Comparison of ENCODE assay signal across 10 mouse cellular contexts in genomic region chr5:42412296-42412695, GRCm38 (mm10).
DNase-seq lines count a peak whose midpoint lies in the region; ATAC-seq lines count a peak whose summit lies in the region.
"Had no signal": no experiment of that assay in that cellular context is flagged by ENCODE, and none has a peak within 500 bp of the region (broad histone marks: within the 10 kb centered on the region; RNA-seq: fewer than 3 reads in every experiment).

No protein-coding gene starts in this region.

- ATAC-seq in hindbrain, embryonic 14.5 days (ENCODE audit: low FRiP score) = no peak
- ATAC-seq in hindbrain, embryonic 12.5 days (ENCODE audit: low FRiP score) = no peak
- ATAC-seq in megakaryocyte, adult 5-6 weeks (ENCODE audit: poor library complexity, severe bottlenecking) = no peak

- H3K4me1 ChIP-seq in hindbrain, embryonic 14.5 days (replicated peaks; ENCODE audit: control insufficient read depth, insufficient read depth, low read length) = no peaks in the 10 kb centered on the region
- no peaks in the 10 kb centered on the region for H3K4me1 ChIP-seq in hindbrain, embryonic 12.5 days
- H3K4me1 ChIP-seq: megakaryocyte, embryonic 14.5 days had no signal

- H3K4me2 ChIP-seq in hindbrain, embryonic 14.5 days (replicated peaks) = no peak overlapping the region
- no peak overlapping the region for H3K4me2 ChIP-seq in hindbrain, embryonic 12.5 days (replicated peaks)

- no peaks in the 10 kb centered on the region for H3K9me3 ChIP-seq in hindbrain, embryonic 14.5 days (ENCODE audit: control insufficient read depth, low read length)
- no peaks in the 10 kb centered on the region for H3K9me3 ChIP-seq in hindbrain, embryonic 12.5 days (replicated peaks)
- H3K9me3 ChIP-seq: megakaryocyte, embryonic 14.5 days had no signal

- no peaks in the 10 kb centered on the region for H3K36me3 ChIP-seq in hindbrain, embryonic 14.5 days (replicated peaks; ENCODE audit: control insufficient read depth, insufficient read depth)
- no peaks in the 10 kb centered on the region for H3K36me3 ChIP-seq in hindbrain, embryonic 12.5 days

- 22% methylated on average over 1 of the region's 1 CpGs for WGBS in hindbrain, embryonic 14.5 days
- WGBS in hindbrain, embryonic 12.5 days = 29% methylated on average over 1 of the region's 1 CpGs

- no peaks in the 10 kb centered on the region for H3K27me3 ChIP-seq in hindbrain, embryonic 14.5 days (ENCODE audit: control insufficient read depth, insufficient read depth, low read length)
- H3K27me3 ChIP-seq in hindbrain, embryonic 12.5 days = no peaks in the 10 kb centered on the region
- H3K27me3 ChIP-seq: megakaryocyte, embryonic 14.5 days had no signal

- no peak overlapping the region for H3K27ac ChIP-seq in hindbrain, embryonic 14.5 days
- no peak overlapping the region for H3K27ac ChIP-seq in hindbrain, embryonic 12.5 days

- DNase-seq in hindbrain, embryonic 14.5 days (ENCODE audit: low spot score) = peak; percentile 69
- peak; percentile 6 for DNase-seq in right cerebral cortex, adult 18-20 months
- DNase-seq in right cerebral cortex, postnatal 25 days = no peak
- DNase-seq in embryo, embryonic 11 days = peak; percentile 63
- no peak for DNase-seq in testis, postnatal 14 days (ENCODE audit: low spot score)
- DNase-seq: gastrocnemius, postnatal 10 days; layer of hippocampus, adult 9-11 months had no signal

- no peak overlapping the region for H3K4me3 ChIP-seq in hindbrain, embryonic 14.5 days (replicated peaks; ENCODE audit: low read length)
- H3K4me3 ChIP-seq in hindbrain, embryonic 12.5 days = no peak overlapping the region
- H3K4me3 ChIP-seq: megakaryocyte, embryonic 14.5 days had no signal

- H3K9ac ChIP-seq in hindbrain, embryonic 14.5 days = no peak overlapping the region
- no peak overlapping the region for H3K9ac ChIP-seq in hindbrain, embryonic 12.5 days

Comparison
In these comparisons a context has a peak if more than half of its experiments do, and no peak if none do; other contexts are left out.
1. DNase-seq: peak in hindbrain, embryonic 14.5 days (single experiment), right cerebral cortex, adult 18-20 months (single experiment) and embryo, embryonic 11 days (single experiment); none in right cerebral cortex, postnatal 25 days (single experiment) and testis, postnatal 14 days (single experiment).